Mouse (Mus musculus) cerebellum, adult 8-10 months (tissue): Measurements from ENCODE around the gene Utp18.

Source experiments
- DNase-seq: peaks from one replicate; pipeline ENCODE4 v3.0.0; 2022

Utp18 gene

DNA sequence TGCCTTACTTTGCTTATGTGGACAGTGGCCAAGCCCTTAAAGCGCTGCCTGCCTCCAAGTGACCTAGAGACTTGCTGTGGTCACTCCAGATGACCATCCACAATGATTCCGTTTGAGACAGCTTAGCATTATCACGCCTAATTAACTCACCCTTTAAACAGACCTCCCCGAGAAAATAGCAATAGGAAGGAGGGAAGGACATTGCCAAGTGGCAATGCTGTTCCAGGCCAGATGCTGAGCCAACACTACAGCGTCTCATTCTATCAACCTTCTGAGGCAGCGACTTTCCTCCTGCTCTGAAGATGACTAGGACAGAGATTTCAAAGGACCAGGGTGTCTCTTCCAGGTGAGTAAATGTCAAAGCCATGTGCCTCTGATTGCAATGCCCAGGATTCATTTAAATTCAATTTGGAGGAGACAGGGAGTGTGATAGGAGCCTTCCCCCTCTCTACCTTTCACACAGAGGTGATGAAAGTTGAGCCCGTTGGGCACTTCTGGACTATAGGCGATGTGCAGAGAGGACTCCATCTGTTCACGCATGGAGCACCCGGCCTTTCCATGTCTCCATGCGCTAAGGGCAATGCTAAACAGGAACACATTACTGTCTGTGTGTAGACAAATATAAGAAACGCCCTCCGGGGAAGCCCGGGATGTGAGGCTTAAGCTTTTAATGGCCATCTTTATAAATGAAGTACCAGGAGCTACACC is 56.8 kb downstream of the Utp18 start:
- DNase-seq: no peak

DNA sequence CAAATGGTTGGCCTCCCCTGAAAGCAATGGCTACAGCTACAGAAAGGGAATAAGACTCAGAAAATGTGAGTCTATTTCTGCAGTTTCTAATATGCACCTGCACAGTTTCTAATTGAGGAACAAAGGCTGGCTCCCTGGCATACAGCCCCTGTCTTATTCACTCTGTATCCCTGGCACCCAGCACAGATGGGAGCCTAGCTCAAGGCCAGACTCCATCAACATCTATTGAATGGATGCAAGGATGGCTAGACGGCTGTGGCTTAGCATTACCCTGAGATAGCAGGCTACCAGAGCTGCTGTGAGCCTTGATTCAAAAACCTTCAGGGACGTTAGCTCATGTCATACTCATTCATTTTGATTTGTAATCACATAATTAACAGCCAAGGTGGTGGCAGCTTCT is 63.3 kb downstream of the Utp18 start:
- no peak for DNase-seq

DNA sequence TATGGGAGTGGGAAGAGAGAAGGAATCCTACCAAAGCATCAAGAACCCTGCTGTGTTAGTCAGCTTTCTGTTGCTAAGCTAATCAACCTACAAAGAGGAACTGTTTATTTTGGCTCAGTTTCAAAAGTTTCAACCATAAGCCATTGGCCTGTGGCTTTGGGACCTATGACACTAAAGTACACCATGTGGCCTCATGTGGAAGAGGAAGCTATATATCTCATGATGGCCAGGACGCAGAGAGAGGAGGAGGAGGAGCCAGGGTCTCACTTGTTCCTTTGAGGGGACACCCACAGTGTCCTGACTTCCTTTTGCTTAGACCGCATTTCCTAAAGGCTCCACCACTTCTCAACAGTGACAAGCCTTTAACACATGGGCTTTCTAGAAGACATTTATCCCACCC is 64.0 kb downstream of the Utp18 start:
- DNase-seq: no peak

DNA sequence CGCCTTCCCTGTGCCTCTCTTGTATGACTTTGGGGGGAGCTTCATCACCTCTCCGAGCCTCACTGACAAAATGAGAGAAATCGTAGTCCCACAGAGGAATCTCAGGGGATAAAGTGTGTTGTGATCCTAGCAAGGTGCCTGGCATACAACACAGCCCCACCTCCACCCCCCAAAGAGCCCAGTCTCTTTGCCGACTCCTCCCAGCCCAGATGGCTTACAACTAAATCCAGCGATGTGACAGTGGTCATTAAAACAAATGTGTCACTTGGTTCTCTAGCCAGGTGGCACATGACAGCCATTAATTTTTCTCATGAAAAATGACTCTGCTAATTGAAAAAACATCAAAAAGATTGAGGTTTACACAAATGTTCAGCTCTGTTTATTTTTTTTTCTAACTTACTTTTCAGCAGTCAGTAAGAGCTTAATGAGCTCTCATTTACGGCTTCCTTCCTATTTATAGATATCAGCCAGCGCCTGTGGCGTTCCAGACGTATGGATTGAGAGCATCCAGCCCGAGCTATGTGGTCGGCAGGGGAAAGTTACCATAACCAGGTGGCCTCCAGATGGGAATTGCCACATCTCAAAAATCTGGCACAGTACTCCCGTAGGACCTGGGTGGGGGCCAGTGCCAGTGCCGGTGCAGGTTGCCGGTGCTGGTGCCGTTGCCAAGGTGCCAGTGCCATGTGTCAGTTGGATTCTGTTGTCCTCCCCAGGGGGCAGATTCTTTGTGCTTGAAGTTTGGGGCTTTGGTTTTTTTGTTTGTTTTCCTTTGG is 67.4 kb downstream of the Utp18 start:
- peak; percentile 90 for DNase-seq

DNA sequence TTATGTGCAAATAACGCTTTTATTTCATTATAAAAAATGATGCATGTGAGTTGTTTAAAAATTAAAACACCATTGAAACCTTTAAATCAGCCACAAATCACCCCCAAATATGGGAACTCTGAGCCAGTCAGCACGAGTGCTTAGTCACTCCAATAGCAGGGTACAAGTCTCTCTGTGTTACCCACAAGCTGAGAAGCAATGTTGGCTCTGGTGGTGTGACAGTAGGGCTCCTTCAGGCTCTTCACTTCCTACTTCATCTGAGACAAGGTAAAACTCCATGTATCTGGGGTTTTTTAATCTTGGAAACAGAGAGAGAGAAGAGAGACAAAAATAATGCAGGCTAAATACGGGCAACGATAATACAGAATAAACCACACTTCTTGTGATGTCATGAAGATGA is 72.6 kb downstream of the Utp18 start:
- no peak for DNase-seq

DNA sequence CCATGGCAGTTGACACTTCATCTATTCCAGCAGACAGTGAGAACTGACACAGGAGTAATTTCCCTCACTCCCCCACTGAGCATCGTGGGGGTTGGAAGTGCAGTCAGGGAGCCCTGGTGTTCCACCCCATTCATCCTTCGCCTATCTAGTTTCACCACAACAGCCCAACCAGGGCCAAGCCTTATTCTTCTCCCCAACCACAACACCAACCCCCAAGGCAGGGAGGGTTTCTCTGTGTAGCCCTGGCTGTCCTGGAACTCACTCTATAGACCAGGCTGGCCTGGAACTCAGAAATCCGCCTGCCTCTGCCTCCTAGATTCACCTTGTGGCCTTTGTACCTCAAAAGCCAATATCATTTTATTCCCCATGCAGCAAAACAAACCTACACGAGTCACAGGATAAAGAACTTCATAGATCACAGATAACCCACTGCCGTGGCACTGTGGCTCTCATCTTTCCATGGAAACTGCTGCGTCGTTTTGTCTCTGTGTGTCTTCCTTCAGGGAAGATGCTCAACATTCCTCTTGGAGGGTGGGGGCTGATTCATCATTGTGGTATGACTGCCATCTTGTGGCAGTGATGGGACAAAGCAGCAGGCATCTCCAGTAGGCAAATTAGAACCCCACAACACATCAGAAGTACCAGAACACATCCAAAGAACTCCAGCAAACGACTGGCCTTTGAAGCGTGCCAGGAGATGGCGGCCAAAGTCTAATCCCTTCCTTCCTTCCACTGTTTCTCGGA is 73.3 kb downstream of the Utp18 start:
- DNase-seq: peak; percentile 79
